Mouse (Mus musculus) limb, embryonic 11.5 days (tissue): Measurements from ENCODE around the gene Clnk. TPM values are rescaled to one million over a fixed set of nuclear protein-coding genes. Genes with fewer than 3 reads are reported as not detected.
A peak's percentile ranks its signal among the peaks of the same experiment; 100 is the strongest.

Source experiments
- ATAC-seq: fragments of 200-750 bp; cut with Nextera tagmentation; 2 replicates; pipeline ENCODE4 v1.8.0; 2017; ENCODE audit warnings: low read depth; ENCODE audit not compliant: insufficient number of reproducible peaks, low FRiP score, low TSS enrichment
- DNase-seq: peaks from one replicate; pipeline ENCODE4 v3.0.0-alpha.2; 2015; ENCODE audit warnings: low spot score
- H3K27ac ChIP-seq: fragments of 300-500 bp; sonication (generic); replicated peaks from 2 replicates; pipeline ENCODE4 v1.5.1; 2014; ENCODE audit warnings: low read depth, mild to moderate bottlenecking, low read length
- H3K27me3 ChIP-seq: fragments of 300-500 bp; sonication (generic); 2 replicates; pipeline ENCODE4 v1.6.1; 2014; ENCODE audit warnings: mild to moderate bottlenecking, low read length, mixed read lengths; ENCODE audit not compliant: control insufficient read depth, insufficient read depth
- H3K36me3 ChIP-seq: fragments of 300-500 bp; sonication (generic); 2 replicates; pipeline ENCODE4 v1.6.1; 2014; ENCODE audit warnings: mild to moderate bottlenecking, low read length, moderate library complexity, mixed read lengths; ENCODE audit not compliant: control insufficient read depth, insufficient read depth
- H3K4me1 ChIP-seq: fragments of 300-500 bp; sonication (generic); 2 replicates; pipeline ENCODE4 v1.6.1; 2014; ENCODE audit warnings: low read length, mixed read lengths; ENCODE audit not compliant: control insufficient read depth, insufficient read depth
- H3K4me2 ChIP-seq: fragments of 300-500 bp; sonication (generic); 2 replicates; pipeline ENCODE4 v1.6.1; 2014; ENCODE audit warnings: low read depth, mild to moderate bottlenecking, moderate library complexity; ENCODE audit not compliant: severe bottlenecking
- H3K4me3 ChIP-seq: fragments of 300-500 bp; sonication (generic); 2 replicates; pipeline ENCODE4 v1.5.1; 2014; ENCODE audit warnings: low read depth, low read length
- H3K9ac ChIP-seq: fragments of 300-500 bp; sonication (generic); 2 replicates; pipeline ENCODE4 v1.6.1; 2014; ENCODE audit warnings: mild to moderate bottlenecking, low read length
- H3K9me3 ChIP-seq: fragments of 300-500 bp; sonication (generic); 2 replicates; pipeline ENCODE4 v1.6.1; 2016; ENCODE audit warnings: low read length; ENCODE audit not compliant: control insufficient read depth
- WGBS: fragments of 180-500 bp; shearing (Covaris S2); extraction: QIAGEN DNeasy Blood & Tissue Kit; methylation state at CpG from one replicate; pipeline ENCODE4 v1.1.7; 2014; 5-methylcytosine and 5-hydroxymethylcytosine counted together
- polyA plus RNA-seq: library from polyadenylated mRNA; unstranded; fragments of >200 nt; fragmentation: Nextera tagmentation; extraction: Ambion mirVana; gene quantifications from 2 replicates; pipeline ENCODE4 v1.2.1, GENCODE M21; 2014

Clnk gene
- polyA plus RNA-seq, 1 experiment from 2014 or later: 0.08 TPM

GRCm38 (mm10) chr5:38844312-38844711 is 32.3 kb downstream of the Clnk start:
- no peak overlapping the region for H3K9ac ChIP-seq
- H3K4me2 ChIP-seq: no peak overlapping the region
- no peak for DNase-seq
- no peak overlapping the region for H3K4me3 ChIP-seq
- WGBS: 85% methylated on average over 2 of the region's 2 CpGs
- H3K4me1 ChIP-seq: no peaks in the 10 kb centered on the region
- H3K9me3 ChIP-seq: no peaks in the 10 kb centered on the region
- no peaks in the 10 kb centered on the region for H3K27me3 ChIP-seq
- no peaks in the 10 kb centered on the region for H3K36me3 ChIP-seq
- H3K27ac ChIP-seq: no peak overlapping the region
- no peak for ATAC-seq

DNA sequence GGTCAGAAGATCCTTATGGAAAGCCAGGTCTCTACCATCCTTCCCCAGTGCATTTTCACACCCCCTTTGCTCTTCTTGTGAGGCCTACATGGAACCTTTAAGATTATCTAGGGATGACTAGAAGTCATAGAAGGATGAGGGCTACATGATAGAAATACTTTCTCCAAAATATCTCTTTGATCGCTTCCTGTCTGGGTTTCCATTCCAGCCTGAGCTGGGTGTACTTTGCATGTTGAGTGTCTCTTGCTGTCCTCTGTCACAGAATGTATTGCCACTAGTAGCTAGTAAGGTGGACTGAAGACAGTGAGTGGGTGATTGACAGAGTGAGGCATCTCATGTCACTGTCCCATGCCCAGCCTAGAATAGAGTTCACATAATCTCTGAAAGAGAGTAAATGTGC is 36.6 kb downstream of the Clnk start:
- no peak for DNase-seq
- no peaks in the 10 kb centered on the region for H3K27me3 ChIP-seq
- H3K27ac ChIP-seq: no peak overlapping the region
- no peak overlapping the region for H3K4me3 ChIP-seq
- no peak for ATAC-seq
- 92% methylated on average over 1 of the region's 1 CpGs for WGBS
- H3K9ac ChIP-seq: no peak overlapping the region
- H3K4me1 ChIP-seq: no peaks in the 10 kb centered on the region
- H3K36me3 ChIP-seq: no peaks in the 10 kb centered on the region
- H3K9me3 ChIP-seq: no peaks in the 10 kb centered on the region
- no peak overlapping the region for H3K4me2 ChIP-seq

GRCm38 (mm10) chr5:38827310-38827709 is 49.3 kb downstream of the Clnk start:
- Histone ChIP-seq H3K4me1 (no peaks in the 10 kb centered on the region), H3K27ac (no peak overlapping the region), H3K4me3 (no peak overlapping the region), H3K36me3 (no peaks in the 10 kb centered on the region), H3K9me3 (no peaks in the 10 kb centered on the region), H3K27me3 (no peaks in the 10 kb centered on the region), H3K4me2 (no peak overlapping the region), H3K9ac (no peak overlapping the region)
- whole genome bisulfite sequencing: 72% methylated on average over 6 of the region's 6 CpGs
- DNase-seq: no peak
- no peak for ATAC-seq

GRCm38 (mm10) chr5:38826586-38826985 is 50.0 kb downstream of the Clnk start:
- Histone ChIP-seq H3K4me2 (no peak overlapping the region), H3K27me3 (no peaks in the 10 kb centered on the region), H3K4me1 (no peaks in the 10 kb centered on the region), H3K9me3 (no peaks in the 10 kb centered on the region), H3K36me3 (no peaks in the 10 kb centered on the region), H3K27ac (no peak overlapping the region), H3K9ac (no peak overlapping the region), H3K4me3 (no peak overlapping the region)
- 55% methylated on average over 5 of the region's 5 CpGs for WGBS
- DNase-seq: no peak
- no peak for ATAC-seq

- no peak overlapping the region for H3K27ac ChIP-seq
- no peaks in the 10 kb centered on the region for H3K27me3 ChIP-seq
- no peak overlapping the region for H3K4me3 ChIP-seq
- WGBS: 68% methylated on average over 14 of the region's 14 CpGs
- ATAC-seq (no peak), DNase-seq (no peak)
- no peak overlapping the region for H3K9ac ChIP-seq
- H3K4me1 ChIP-seq: no peaks in the 10 kb centered on the region
- no peak overlapping the region for H3K4me2 ChIP-seq
- no peaks in the 10 kb centered on the region for H3K36me3 ChIP-seq
- no peaks in the 10 kb centered on the region for H3K9me3 ChIP-seq
Measured at GRCm38 (mm10) chr5:38824132-38824965, 52.3 kb downstream of the Clnk start.

DNA sequence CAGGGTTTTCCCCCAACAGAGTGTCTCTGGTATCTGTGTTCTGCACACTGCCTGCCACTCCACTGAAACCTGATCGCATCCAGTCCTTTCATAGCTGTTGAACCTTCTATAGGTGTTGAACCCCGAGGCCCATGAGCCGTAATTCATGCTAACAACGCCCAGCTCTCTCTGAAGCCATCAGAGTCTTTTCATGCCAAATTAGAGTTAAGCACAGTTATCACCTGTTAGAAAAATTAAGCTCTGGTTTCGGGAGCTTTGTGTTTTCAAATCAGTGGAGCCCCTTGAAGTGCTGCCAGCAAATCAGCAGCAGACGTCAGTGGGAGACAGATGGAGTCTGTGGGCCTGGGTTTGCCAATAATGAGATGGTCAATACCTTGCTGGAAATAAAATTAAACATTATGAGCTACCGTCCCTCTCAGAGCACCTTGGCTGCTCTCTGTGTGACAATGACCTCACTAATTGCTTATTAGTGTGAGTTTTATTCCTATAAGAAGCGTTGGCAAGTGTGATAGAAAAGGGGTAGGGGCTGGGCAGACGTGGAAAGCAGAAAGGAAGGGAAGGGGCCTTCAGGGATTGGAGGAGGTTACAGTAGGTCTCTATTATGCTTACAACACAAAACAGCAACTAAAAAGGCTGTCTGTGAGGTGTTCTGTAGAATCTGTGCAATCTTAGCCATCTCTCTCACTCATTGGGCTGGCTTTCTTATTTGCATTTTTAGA is 63.1 kb downstream of the Clnk start:
- H3K4me2 ChIP-seq: peak overlapping the region; percentile 31; the same call in 1 of the 2 replicates
- peak; percentile 77 for ATAC-seq

GRCm38 (mm10) chr5:38812916-38813315 is 63.7 kb downstream of the Clnk start:
- Histone ChIP-seq H3K4me3 (no peak overlapping the region), H3K27ac (0 out of 2 replicates have a peak overlapping the region, but pooled peaks have one; percentile 2), H3K36me3 (no peaks in the 10 kb centered on the region), H3K9me3 (no peaks in the 10 kb centered on the region), H3K27me3 (no peaks in the 10 kb centered on the region), H3K4me2 (peak overlapping the region; percentile 31; the same call in 1 of the 2 replicates), H3K9ac (no peak overlapping the region), H3K4me1 (peaks cover 16% of the 10 kb centered on the region)
- peak; percentile 15; the same call in 1 of the 2 replicates for ATAC-seq
- peak; percentile 50 for DNase-seq
- WGBS: 16% methylated on average over 7 of the region's 7 CpGs

More for the DNA sequence above, 63.1 kb downstream of the Clnk start:
- Histone ChIP-seq H3K9me3 (no peaks in the 10 kb centered on the region), H3K4me1 (peaks cover 16% of the 10 kb centered on the region), H3K9ac (no peak overlapping the region), H3K4me3 (no peak overlapping the region), H3K36me3 (no peaks in the 10 kb centered on the region), H3K27ac (no peak overlapping the region), H3K27me3 (no peaks in the 10 kb centered on the region)
- 5% methylated on average over 9 of the region's 9 CpGs for WGBS
- peak; percentile 64 for DNase-seq

- no peak overlapping the region for H3K4me2 ChIP-seq
- peaks cover 16% of the 10 kb centered on the region for H3K4me1 ChIP-seq
- no peaks in the 10 kb centered on the region for H3K27me3 ChIP-seq
- no peak overlapping the region for H3K27ac ChIP-seq
- H3K36me3 ChIP-seq: no peaks in the 10 kb centered on the region
- no peak for ATAC-seq
- H3K9me3 ChIP-seq: no peaks in the 10 kb centered on the region
- H3K4me3 ChIP-seq: no peak overlapping the region
- H3K9ac ChIP-seq: no peak overlapping the region
- WGBS: 39% methylated on average over 7 of the region's 7 CpGs
- no peak for DNase-seq
Measured at GRCm38 (mm10) chr5:38812386-38812785, 64.2 kb downstream of the Clnk start.
